Mouse (Mus musculus): ENCODE measurements around the gene Tmub1. TPM values are rescaled to one million over a fixed set of nuclear protein-coding genes. Genes with fewer than 3 reads are reported as not detected.

The Tmub1 gene
- polyA plus RNA-seq, 1 experiment from 2014 or later, result 36.7 TPM

DNA sequence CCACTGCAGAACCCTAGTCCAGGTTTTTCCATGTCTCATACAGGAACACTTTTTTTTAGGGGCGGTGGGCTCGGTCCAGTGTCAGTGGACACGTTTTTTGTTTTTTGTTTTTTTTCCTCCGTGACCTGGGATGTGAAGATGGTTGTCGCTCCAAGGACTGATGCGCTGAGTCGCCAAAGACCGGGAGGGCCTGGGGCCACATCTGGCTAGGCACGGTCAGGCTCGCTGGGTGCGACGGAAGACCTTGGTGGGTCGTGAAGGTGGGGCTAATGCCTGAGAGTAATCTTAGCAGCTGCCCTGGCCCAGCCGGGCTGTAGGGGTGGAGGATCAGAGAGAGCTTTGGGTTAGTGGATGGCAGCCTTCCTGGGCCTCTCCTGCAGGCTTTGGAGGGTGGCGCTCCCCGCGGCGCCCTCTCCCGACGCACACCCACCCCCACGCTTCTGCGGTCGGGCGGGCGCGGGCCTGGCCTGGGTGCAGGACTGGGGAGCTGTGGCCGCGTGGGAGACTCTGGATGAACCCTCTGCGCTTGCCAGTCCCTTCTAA lies 5.1 kb upstream of the Tmub1 start:
- Histone ChIP-seq H3K27ac (peak overlapping the region; percentile 95), H3K4me1 (peaks cover 47% of the 10 kb centered on the region), H3K9ac (peak overlapping the region; percentile 99), H3K4me2 (replicated peaks) (peak overlapping the region; percentile 93), H3K36me3 (peaks cover 5% of the 10 kb centered on the region), H3K9me3 (replicated peaks) (no peaks in the 10 kb centered on the region), H3K4me3 (peak overlapping the region; percentile 95), H3K27me3 (0 out of 2 replicates have a peak, but pooled peaks cover 3% of the 10 kb centered on the region)
- under 1% methylated on average over 29 of the region's 29 CpGs for WGBS
- peak; percentile 9 for ATAC-seq (ENCODE audit: low FRiP score)

DNA sequence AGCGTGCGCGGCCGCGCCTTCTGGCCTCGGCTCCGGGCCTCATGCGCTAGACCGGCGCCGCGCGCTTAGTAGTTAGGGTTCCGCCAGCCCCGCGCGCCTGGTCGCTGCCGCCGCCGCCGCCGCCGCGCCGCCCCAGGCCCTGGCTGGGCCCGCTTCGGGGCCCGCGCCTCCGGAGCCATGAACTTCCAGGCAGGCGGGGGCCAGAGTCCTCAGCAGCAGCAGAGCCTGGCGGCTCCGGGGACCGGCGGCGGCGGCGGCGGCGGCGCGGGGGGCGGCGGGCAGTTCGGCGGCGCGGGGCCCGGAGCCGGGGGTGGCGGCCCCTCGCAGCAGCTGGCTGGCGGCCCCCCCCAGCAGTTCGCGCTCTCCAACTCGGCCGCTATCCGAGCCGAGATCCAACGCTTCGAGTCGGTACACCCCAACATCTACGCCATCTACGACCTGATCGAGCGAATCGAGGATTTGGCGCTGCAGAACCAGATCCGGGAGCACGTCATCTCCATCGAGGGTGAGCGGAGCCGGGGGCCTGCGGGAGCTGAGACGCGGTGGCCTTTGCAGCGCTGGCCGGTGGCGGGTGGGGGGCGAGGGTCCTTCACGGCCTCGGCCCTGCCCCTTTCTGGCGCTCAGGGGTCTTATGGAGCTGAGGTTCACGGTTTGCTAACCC lies 4.5 kb upstream of the Tmub1 start, which contains the start of gene Agap3:
Gene Agap3 (plus strand): TSS at position 148 of the 661 bp plus-strand sequence.
- 0 out of 2 replicates have a peak, but pooled peaks cover 3% of the 10 kb centered on the region for H3K27me3 ChIP-seq
- H3K27ac ChIP-seq, result peak within 1 kb of the TSS; percentile 95
- H3K9ac ChIP-seq, result peak within 1 kb of the TSS; percentile 99
- WGBS, result 1% methylated on average over 43 of the region's 85 CpGs
- ATAC-seq (ENCODE audit: low FRiP score), result peak; percentile 7
- no peaks in the 10 kb centered on the region for H3K9me3 ChIP-seq (replicated peaks)
- H3K4me1 ChIP-seq, result peaks cover 51% of the 10 kb centered on the region
- peak within 1 kb of the TSS; percentile 95 for H3K4me3 ChIP-seq
- peak within 1 kb of the TSS; percentile 93 for H3K4me2 ChIP-seq (replicated peaks)
- H3K36me3 ChIP-seq, result no peaks in the 10 kb centered on the region; the same call in 1 of the 2 replicates

DNA sequence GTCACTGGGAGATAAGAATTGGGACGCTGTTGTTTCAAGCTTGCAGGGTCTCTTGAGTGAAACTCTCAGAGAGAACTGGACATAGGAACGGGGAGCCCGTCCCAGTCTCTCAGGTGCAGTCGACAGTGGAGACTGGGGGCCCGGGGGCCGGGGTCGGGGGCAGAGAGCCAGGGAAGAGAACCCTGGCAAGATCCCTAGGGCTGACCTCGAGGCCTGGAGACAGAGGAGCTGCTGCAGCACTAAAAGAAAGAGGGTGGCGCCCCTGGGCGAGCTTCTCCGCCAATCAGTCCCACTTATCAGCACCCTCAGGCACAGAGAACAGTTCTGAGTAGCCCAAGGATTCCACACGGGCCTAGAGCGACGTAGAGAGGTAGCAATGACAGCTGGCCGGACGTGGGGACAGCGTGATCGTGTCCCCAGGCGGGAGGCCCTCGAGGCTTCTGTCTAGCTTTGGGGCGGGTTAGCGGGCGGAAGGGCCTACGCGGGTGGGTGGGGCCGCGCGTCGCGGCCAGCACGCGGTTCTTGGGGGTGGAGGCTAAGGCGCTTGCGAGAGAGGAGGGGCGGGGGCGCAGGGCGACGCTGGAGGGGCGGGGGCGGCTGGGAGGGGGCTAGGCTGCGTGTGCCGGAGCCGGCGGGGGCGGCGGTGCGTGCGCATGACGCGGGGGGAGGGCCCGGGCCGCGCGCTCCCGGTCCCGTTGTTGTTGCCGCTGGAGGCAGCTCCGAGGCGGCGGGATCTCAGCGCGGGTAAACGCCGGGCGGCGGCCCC lies 3.8 kb upstream of the Tmub1 start:
- Histone ChIP-seq H3K4me3 (peak overlapping the region; percentile 95), H3K27me3 (0 out of 2 replicates have a peak, but pooled peaks cover 3% of the 10 kb centered on the region), H3K27ac (peak overlapping the region; percentile 95), H3K9me3 (replicated peaks) (no peaks in the 10 kb centered on the region), H3K36me3 (no peaks in the 10 kb centered on the region), H3K9ac (peak overlapping the region; percentile 99), H3K4me1 (peaks cover 56% of the 10 kb centered on the region), H3K4me2 (replicated peaks) (peak overlapping the region; percentile 93)
- WGBS, result 2% methylated on average over 41 of the region's 66 CpGs
- ATAC-seq (ENCODE audit: low FRiP score), result peak; percentile 69

DNA sequence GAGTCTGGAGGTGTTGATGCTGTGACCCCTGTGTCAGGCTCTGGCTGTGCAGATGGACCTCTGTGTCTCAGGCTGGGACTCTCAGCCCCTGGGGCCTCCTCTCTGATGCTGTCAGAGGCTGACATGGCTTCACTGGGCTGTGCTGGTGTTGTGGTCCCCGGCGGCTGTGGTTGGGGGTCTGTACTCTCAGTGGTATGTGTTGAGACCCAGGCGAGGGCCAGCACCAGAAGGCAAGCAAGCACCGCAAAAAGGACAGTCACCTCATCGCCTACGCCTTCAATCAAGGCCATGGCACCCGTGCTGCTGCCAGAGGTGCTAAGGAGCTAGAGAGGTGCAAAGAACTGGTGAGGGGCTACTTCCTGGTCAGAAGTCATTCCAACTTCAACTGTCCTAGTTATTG lies 1.0 kb downstream of the Tmub1 start:
- Histone ChIP-seq H3K4me2 (replicated peaks) (peak overlapping the region; percentile 78), H3K27ac (no peak overlapping the region; the same call in 1 of the 2 replicates), H3K4me1 (peaks cover 39% of the 10 kb centered on the region), H3K27me3 (0 out of 2 replicates have a peak, but pooled peaks cover 3% of the 10 kb centered on the region), H3K9me3 (replicated peaks) (no peaks in the 10 kb centered on the region), H3K4me3 (peak overlapping the region; percentile 54; the same call in 1 of the 2 replicates), H3K9ac (no peak overlapping the region), H3K36me3 (peaks cover 13% of the 10 kb centered on the region)
- 92% methylated on average over 7 of the region's 7 CpGs for WGBS
- no peak for ATAC-seq (ENCODE audit: low FRiP score)

DNA sequence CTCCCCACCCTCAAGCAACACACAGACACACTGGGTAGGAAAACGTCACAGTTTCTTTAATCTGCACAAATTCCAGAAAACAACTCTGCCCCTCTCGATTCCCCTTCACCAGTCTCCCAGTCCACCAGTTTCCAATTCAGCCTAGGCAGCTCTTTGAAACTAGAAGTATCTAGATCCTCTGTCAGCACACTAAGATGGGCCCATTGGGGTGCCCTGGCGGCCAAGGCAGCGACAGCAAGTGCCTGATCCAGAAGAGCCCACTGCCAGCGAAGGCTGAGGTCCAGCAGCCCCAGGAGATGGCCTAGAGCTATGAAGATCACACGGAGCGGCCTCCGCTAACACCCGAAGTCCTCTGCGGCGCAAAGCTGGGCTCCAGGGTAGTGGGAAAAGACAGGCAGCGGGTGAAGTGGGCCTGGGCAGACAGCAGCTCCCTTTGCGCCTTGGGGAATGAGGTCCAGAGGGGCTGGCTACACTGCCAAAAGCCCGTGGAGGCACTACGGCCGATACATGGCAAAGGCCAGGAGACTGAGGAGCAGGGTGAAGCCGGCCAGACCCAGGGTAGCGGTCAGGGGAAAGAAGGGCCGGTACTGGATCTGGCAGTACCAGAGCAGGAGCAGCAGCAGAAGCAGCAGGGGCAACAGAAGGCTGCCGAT lies 2.1 kb downstream of the Tmub1 start:
- Histone ChIP-seq H3K36me3 (peaks cover 24% of the 10 kb centered on the region), H3K27ac (peak overlapping the region; percentile 88), H3K4me1 (peaks cover 34% of the 10 kb centered on the region), H3K27me3 (0 out of 2 replicates have a peak, but pooled peaks cover 3% of the 10 kb centered on the region), H3K4me2 (replicated peaks) (peak overlapping the region; percentile 96), H3K9me3 (replicated peaks) (no peaks in the 10 kb centered on the region), H3K4me3 (peak overlapping the region; percentile 84), H3K9ac (peak overlapping the region; percentile 94)
- ATAC-seq (ENCODE audit: low FRiP score), result no peak
- WGBS, result 55% methylated on average over 20 of the region's 20 CpGs

DNA sequence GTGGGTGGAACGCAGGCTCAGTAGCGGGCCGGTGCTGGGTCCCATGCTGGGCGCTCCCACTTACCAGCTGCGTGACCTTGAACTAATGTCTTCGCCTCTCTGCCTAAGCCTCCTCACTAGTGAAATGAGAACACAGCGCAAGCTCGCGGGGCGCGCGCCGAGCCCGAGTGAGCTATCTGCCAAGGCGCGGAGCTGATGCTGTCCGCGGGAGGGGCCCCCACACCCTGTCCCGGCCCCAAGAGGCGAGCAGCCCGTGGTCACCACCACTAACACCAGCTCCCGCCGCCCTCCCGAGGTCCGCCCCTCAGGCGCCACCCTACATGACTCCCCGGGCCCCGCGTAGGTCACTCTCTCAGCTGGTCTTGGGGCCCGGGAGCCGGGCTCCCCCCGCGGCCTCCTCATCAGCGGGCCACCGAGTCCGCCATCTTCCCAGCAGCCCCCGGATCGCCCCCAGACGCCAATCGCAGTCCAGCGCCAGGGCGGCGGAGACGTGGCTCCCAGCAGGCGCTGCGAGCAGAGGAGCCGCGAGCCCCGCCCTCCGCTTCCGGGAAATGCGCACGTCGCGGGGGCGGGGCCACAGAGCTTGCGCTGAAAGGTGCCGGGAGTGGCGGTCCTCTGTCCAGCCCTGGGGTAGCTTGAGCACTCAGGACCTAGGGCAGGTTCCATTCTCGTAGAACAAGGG lies 2.8 kb downstream of the Tmub1 start, which contains the start of gene Fastk:
Gene Fastk (minus strand): TSS at position 542 of the 682 bp plus-strand sequence.
- Histone ChIP-seq H3K4me1 (peaks cover 34% of the 10 kb centered on the region), H3K27ac (peak within 1 kb of the TSS; percentile 88), H3K4me3 (peak within 1 kb of the TSS; percentile 84), H3K9ac (peak within 1 kb of the TSS; percentile 94), H3K4me2 (replicated peaks) (peak within 1 kb of the TSS; percentile 96), H3K27me3 (no peaks in the 10 kb centered on the region), H3K36me3 (peaks cover 30% of the 10 kb centered on the region), H3K9me3 (replicated peaks) (no peaks in the 10 kb centered on the region)
- peak; percentile 82 for ATAC-seq (ENCODE audit: low FRiP score)
- WGBS, result under 1% methylated on average over 60 of the region's 60 CpGs

DNA sequence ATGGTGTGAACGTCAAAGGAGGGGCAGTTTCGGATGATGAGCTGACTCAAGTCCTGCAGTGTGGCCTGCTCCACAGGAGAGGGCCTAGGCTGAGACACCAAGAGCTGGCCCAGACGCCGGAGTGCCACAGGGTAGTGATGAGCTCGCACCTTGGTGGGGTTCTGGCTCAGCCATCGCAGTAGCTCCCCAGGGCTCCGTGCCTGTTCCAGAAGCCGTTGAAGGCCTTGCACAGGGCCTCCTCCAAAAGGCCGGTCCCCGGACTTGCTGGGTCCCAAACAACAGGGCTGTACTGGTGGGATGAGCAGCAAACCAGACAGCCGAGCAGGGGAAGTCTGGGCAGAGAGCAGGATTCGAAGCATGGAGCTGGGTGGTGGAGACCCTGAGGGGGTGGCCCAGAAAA lies 3.7 kb downstream of the Tmub1 start:
- no peak for ATAC-seq (ENCODE audit: low FRiP score)
- Histone ChIP-seq H3K9ac (peak overlapping the region; percentile 94), H3K9me3 (replicated peaks) (no peaks in the 10 kb centered on the region), H3K4me3 (peak overlapping the region; percentile 84), H3K36me3 (peaks cover 39% of the 10 kb centered on the region), H3K27ac (no peak overlapping the region), H3K27me3 (no peaks in the 10 kb centered on the region), H3K4me2 (replicated peaks) (peak overlapping the region; percentile 96), H3K4me1 (peaks cover 34% of the 10 kb centered on the region)
- 79% methylated on average over 12 of the region's 12 CpGs for WGBS

DNA sequence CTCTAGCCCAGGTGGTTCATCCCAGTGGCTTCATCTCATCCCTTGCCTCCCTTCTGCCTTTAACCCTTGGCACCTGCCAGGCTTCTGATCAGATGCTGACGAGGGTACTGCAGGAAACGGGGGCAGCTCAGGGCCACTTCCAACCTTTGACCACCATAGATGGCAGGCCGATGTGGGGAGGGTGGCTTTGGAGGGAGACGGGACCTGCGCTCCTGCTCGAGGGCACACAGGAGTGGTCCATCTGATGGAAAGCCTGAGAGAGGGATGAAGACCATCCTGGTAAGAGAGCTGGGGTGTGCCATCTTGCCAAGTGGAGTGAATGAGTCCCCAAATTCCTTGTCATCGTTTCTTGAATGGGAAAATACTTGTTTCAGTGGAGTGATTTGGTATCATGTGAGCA lies 4.5 kb downstream of the Tmub1 start:
- H3K4me1 ChIP-seq, result peaks cover 34% of the 10 kb centered on the region

DNA sequence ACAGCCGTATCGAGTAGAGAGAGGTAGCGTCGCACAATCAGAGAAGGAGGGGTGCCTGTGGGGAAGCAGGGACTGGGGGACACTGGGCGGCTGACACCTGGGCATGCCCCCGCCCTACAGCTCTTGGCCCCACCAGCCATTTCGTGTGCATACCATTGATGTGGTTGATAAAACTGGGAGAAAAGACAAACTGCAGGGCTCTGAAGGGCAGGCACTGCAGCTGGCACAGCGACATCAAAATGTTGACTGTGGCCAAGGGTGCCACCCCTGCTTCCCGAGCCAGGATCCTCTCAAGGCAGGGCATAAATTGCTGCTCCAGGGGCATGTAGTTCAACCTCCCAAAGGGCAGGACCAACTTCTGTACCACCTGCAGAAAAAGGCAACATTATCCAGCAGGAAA lies 5.6 kb downstream of the Tmub1 start:
- H3K4me1 ChIP-seq, result peaks cover 25% of the 10 kb centered on the region
- peaks cover 45% of the 10 kb centered on the region for H3K36me3 ChIP-seq
- no peak overlapping the region for H3K4me2 ChIP-seq (replicated peaks)
- H3K9ac ChIP-seq, result no peak overlapping the region
- WGBS, result 88% methylated on average over 9 of the region's 9 CpGs
- no peak overlapping the region for H3K27ac ChIP-seq
- H3K9me3 ChIP-seq (replicated peaks), result no peaks in the 10 kb centered on the region
- H3K4me3 ChIP-seq, result no peak overlapping the region
- no peak for ATAC-seq (ENCODE audit: low FRiP score)
- H3K27me3 ChIP-seq, result no peaks in the 10 kb centered on the region

More for the DNA sequence above, 4.5 kb downstream of the Tmub1 start:
- H3K27ac ChIP-seq, result no peak overlapping the region
- no peak for ATAC-seq (ENCODE audit: low FRiP score)
- no peak overlapping the region for H3K4me2 ChIP-seq (replicated peaks)
- H3K27me3 ChIP-seq, result no peaks in the 10 kb centered on the region
- WGBS, result 92% methylated on average over 7 of the region's 7 CpGs
- H3K9ac ChIP-seq, result no peak overlapping the region
- H3K9me3 ChIP-seq (replicated peaks), result no peaks in the 10 kb centered on the region
- H3K4me3 ChIP-seq, result no peak overlapping the region
- H3K36me3 ChIP-seq, result peaks cover 45% of the 10 kb centered on the region

DNA sequence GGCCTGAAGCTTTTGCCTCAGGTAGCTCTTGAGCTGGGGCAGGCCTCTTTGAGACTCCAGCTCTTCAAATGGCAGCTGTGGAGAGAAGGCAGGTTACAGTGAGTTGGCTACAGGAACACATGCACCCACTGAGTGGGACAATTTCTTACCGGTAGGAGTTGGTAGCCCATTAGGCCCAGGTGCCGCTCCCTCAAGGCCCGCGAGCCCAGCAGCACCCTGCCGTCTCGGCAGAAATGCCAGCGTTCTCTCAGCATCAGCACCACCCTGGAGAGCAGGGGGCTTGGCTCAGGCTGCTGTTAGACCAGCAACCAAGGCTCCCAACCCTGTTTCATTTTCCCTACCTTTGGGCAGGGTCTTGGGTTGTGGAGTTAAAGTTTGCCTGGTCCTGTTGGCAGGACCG lies 6.5 kb downstream of the Tmub1 start:
- Histone ChIP-seq H3K9me3 (replicated peaks) (no peaks in the 10 kb centered on the region), H3K27ac (no peak overlapping the region), H3K27me3 (no peaks in the 10 kb centered on the region), H3K9ac (no peak overlapping the region), H3K4me2 (replicated peaks) (no peak overlapping the region), H3K4me3 (no peak overlapping the region), H3K4me1 (peaks cover 19% of the 10 kb centered on the region), H3K36me3 (peaks cover 45% of the 10 kb centered on the region)
- no peak for ATAC-seq (ENCODE audit: low FRiP score)
- WGBS, result 94% methylated on average over 8 of the region's 8 CpGs

DNA sequence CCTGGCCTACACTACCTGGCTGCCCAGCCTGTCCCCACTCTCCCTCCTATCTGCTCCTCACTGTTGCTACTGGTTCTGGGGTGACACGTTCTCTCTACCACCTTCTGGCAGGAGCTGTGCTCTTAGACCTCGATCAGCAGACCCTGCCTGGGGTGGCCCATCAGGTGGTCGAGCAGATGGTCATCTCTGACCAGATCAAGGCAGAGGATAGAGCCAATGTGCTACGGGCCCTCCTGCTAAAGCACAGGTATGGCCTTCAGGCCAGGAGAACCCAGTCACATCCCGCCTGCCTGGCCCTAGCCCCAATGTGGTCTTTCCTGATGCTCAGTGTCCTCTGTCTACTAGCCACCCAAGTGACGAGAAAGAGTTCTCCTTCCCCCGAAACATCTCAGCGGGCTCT lies 13.7 kb downstream of the Tmub1 start:
- H3K4me1 ChIP-seq, result no peaks in the 10 kb centered on the region
- H3K9me3 ChIP-seq (replicated peaks), result no peaks in the 10 kb centered on the region
- no peak overlapping the region for H3K4me3 ChIP-seq
- H3K27ac ChIP-seq, result no peak overlapping the region
- H3K9ac ChIP-seq, result no peak overlapping the region
- H3K27me3 ChIP-seq, result no peaks in the 10 kb centered on the region
- H3K36me3 ChIP-seq, result peaks cover 73% of the 10 kb centered on the region
- ATAC-seq (ENCODE audit: low FRiP score), result no peak
- no peak overlapping the region for H3K4me2 ChIP-seq (replicated peaks)
- WGBS, result 91% methylated on average over 8 of the region's 8 CpGs
